Mouse (Mus musculus) ES-Bruce4 (cell line): ENCODE measurements at regions not wholly inside any gene's neighbourhood (a gene's known extent, or its start where the extent isn't known, plus 50 kb on each side); places are given as distances from the start of the nearest gene placed in this dataset.

Source experiments
- EP300 ChIP-seq: IDR thresholded peaks from 2 replicates; pipeline ENCODE4 v1.6.1; 2011; ENCODE audit warnings: low read depth, low read length; ENCODE audit not compliant: insufficient read depth
- POLR2A ChIP-seq: IDR thresholded peaks from one replicate; pipeline ENCODE4 v1.8.1; 2011; ENCODE audit warnings: low read length; ENCODE audit not compliant: insufficient read depth

GRCm38 (mm10) chr13:107665775-107666174, 378.5 kb upstream of the Smim15 start:
- TF ChIP-seq EP300 (no peak), POLR2A (no peak)
